Mouse (Mus musculus) macrophage (primary cell): ENCODE data around the gene Smc3. TPM values are rescaled to one million over a fixed set of nuclear protein-coding genes. Genes with fewer than 3 reads are reported as not detected.

Experiments
- H3K27ac ChIP-seq: fragments of 350-480 bp; formaldehyde crosslinking; 2 replicates; pipeline ENCODE4 v1.9.0; 2021
- H3K36me3 ChIP-seq: fragments of 350-480 bp; formaldehyde crosslinking; 2 replicates; pipeline ENCODE4 v1.9.0; 2021; ENCODE audit errors: inconsistent target
- H3K4me3 ChIP-seq: fragments of 350-480 bp; formaldehyde crosslinking; 2 replicates; pipeline ENCODE4 v1.9.0; 2021; ENCODE audit errors: inconsistent target
- H3K79me2 ChIP-seq: fragments of 350-480 bp; formaldehyde crosslinking; 2 replicates; pipeline ENCODE4 v1.9.0; 2021; ENCODE audit errors: inconsistent target
- WGBS: methylation state at CpG from one replicate; pipeline ENCODE4 v1.1.7; 2026; ENCODE audit warnings: inconsistent platforms; ENCODE audit not compliant: missing documents; 5-methylcytosine and 5-hydroxymethylcytosine counted together
- polyA plus RNA-seq: library from polyadenylated mRNA; stranded (reverse); fragments of 250-400 nt; gene quantifications from 3 replicates; pipeline ENCODE4 v1.2.4, GENCODE M21; 2018; ENCODE audit warnings: inconsistent platforms

Smc3 gene
- polyA plus RNA-seq, 1 experiment from 2014 or later, result 35.2 TPM

DNA sequence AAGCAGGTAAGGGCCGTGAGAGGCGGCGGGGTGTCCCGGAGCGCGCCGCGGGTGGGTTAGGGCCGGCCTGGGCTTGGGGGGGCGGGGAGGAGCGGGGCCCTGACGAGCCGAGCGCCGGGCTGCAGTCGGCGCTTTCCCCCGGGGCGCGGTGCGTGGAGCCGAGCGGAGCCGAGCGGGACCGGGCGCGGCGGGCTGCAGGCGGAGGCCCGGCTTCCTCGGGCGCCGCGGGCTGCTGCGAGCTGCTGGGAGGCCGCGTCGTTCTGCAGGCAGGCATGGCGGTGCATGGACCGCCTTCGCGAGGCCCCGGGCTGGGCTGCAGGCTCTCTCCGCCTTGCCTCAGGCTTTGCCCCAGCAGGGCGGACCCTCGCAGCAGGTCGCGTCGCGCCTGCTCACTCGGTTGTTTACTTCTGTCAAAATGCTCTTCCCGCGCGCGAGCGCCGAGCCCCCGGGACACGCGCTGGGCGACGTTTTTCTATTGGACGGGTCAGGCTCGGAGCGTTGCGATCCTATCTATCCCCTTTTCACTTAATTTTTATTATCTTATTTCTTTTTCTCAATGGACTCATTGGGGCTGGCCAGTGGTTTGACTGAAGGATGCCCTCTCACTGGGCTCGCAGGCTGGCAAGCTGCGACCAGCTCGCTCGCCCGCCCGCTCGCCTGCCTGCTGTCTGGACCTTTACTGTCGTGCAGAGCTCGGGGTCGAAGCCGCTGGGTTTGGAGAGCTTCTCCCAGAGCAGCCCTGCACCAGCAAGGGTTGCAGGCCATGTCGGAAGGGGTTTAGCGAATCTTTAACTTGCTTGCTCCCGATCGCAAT is 558 bp downstream of the Smc3 start:
- H3K4me3 ChIP-seq, result peak overlapping the region; percentile 51
- no peaks in the 10 kb centered on the region for H3K36me3 ChIP-seq
- peaks cover 51% of the 10 kb centered on the region for H3K79me2 ChIP-seq
- WGBS, result under 1% methylated on average over 76 of the region's 82 CpGs
- H3K27ac ChIP-seq, result no peak overlapping the region

DNA sequence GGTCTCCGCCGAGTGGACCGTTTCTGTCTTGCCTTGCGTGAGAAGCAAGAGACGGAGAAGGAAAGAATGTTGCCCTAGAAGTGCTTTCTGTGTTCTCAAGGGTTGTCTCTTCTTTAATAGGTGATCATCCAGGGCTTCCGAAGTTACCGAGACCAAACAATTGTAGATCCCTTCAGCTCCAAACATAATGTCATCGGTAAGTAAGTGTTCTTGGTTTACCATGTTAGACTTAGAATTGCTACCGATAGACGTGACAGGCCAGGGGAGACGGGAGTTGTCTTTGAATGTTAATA is 1.1 kb downstream of the Smc3 start:
- no peak overlapping the region for H3K27ac ChIP-seq
- peaks cover 56% of the 10 kb centered on the region for H3K79me2 ChIP-seq
- H3K4me3 ChIP-seq, result peak overlapping the region; percentile 51
- WGBS, result 12% methylated on average over 11 of the region's 11 CpGs
- H3K36me3 ChIP-seq, result no peaks in the 10 kb centered on the region

DNA sequence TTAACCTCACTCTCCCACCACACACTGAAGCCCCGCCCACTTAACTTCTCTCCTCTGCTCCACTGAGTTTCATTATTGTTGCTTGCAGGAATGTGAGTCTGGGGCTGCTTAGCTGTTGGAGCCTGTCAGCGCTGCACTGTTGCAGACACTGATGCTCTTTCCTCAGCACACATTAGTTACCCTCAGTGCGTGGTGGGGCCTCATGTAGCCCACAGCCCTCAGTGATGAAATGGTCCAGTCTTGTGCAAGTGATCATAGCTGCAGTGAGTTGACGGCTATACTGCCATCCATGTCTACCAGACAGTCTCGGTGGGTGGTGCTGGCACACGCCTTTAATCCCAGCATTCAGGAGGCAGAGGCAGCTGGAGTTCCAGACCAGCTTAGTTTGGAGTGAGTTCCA is 8.7 kb downstream of the Smc3 start:
- Histone ChIP-seq H3K27ac (no peak overlapping the region), H3K4me3 (no peak overlapping the region), H3K79me2 (peaks cover 100% of the 10 kb centered on the region), H3K36me3 (no peaks in the 10 kb centered on the region)
- WGBS, result 86% methylated on average over 6 of the region's 6 CpGs

DNA sequence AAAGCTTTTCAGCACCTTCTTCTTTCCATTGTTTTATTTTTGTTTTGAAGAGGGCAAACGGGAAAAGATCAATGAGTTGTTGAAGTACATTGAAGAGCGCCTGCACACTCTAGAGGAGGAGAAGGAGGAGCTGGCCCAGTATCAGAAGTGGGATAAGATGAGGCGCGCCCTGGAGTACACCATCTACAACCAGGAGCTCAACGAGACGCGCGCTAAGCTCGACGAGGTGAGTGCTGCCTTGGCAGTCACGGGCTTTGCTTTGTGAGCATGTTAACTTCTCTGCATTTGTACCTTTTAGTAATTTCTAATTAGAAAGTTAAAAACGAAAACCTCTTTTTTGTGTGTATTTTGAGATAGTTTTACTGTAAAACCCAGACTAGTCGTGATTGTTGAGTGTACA is 21.5 kb downstream of the Smc3 start:
- WGBS, result 93% methylated on average over 13 of the region's 13 CpGs

DNA sequence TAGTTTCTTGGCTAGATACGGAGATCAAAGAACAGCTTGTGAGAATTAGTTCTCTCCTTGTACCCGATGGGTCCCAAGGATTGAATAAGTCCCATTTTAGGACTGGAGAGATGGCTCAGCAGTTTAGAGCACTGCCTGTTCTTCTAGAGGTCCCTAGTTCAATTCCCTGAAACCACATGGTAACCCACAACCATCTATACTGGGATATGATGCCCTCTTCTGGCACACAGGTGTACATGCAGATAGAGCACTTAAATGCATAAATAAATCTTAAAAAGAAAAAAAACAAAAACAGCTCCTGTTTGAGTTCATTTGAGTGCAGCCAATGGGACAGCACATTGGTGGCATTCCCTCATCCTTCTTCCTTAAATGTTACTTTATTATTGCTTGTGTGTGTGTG is 37.8 kb downstream of the Smc3 start:
- no peak overlapping the region for H3K4me3 ChIP-seq
- no peaks in the 10 kb centered on the region for H3K79me2 ChIP-seq
- 96% methylated on average over 2 of the region's 2 CpGs for WGBS
- H3K27ac ChIP-seq, result no peak overlapping the region
- H3K36me3 ChIP-seq, result peaks cover 50% of the 10 kb centered on the region

More for the DNA sequence above, 21.5 kb downstream of the Smc3 start:
- H3K36me3 ChIP-seq, result peaks cover 58% of the 10 kb centered on the region
- no peak overlapping the region for H3K27ac ChIP-seq
- H3K79me2 ChIP-seq, result peaks cover 9% of the 10 kb centered on the region; the same call in 1 of the 2 replicates
- no peak overlapping the region for H3K4me3 ChIP-seq

DNA sequence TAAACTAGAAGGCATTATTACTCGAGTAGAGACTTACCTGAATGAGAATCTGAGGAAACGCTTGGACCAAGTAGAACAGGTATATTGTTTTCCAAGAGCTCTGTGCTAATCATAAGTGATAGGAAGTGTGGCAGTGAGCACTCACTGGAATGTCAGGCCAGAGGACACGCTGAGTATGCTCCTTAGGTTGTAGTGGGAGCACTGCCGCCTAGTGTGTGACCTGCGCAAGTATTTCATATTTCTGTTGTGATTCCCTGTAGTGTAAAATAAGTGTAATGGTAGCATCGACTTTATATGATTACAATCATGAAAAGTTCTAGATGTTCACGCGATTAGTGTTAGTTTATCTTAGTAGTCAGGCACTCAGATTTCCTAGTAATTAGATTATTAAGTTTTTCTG is 38.5 kb downstream of the Smc3 start:
- no peaks in the 10 kb centered on the region for H3K79me2 ChIP-seq
- H3K36me3 ChIP-seq, result peaks cover 43% of the 10 kb centered on the region
- 95% methylated on average over 8 of the region's 8 CpGs for WGBS
- no peak overlapping the region for H3K27ac ChIP-seq
- no peak overlapping the region for H3K4me3 ChIP-seq

DNA sequence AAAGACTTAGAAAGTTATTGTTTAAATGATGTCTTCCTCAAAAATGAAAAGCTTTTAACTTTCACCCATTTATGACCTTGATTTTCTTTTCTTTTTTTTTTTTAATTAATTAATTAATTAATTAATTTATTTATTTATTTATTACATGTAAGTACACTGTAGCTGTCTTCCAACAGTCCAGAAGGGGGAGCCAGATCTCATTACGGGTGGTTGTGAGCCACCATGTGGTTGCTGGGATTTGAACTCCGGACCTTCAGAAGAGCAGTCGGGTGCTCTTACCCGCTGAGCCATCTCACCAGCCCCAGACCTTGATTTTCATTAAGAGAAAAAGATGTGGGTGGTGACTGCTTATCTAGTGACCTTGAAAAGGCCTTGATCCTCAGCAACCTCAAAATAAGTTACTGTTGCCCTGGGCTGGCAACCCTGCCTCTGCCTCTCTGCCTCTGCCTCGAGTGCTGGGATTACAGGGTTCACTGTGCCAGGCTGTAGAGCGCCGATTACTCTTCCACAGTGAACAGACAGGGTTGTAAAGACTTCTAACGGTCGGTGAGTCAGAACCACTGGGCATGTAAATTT is 43.9 kb downstream of the Smc3 start:
- no peak overlapping the region for H3K4me3 ChIP-seq
- peaks cover 49% of the 10 kb centered on the region for H3K36me3 ChIP-seq
- WGBS, result 93% methylated on average over 8 of the region's 9 CpGs
- H3K27ac ChIP-seq, result no peak overlapping the region
- H3K79me2 ChIP-seq, result no peaks in the 10 kb centered on the region

DNA sequence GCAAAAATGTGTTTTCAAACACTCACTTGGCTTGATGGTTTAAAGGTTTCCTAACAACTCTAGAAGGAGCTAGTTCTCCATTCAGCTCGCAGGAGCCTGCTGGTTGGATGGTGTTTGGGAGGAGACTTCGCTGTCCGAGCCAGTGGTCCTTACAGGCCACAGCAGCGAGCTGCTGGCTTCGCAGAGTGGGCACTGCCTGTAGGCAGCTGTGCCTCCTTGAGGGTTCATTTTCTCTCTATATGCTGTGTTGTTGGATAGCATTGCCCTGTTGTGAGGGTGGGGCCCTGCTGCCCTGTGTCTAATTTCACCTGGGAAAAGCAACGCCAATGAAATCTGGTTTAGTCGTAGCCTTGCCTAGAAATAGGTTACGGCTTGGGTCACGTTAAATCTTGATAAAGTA is 47.1 kb downstream of the Smc3 start:
- H3K4me3 ChIP-seq, result no peak overlapping the region
- no peak overlapping the region for H3K27ac ChIP-seq
- peaks cover 20% of the 10 kb centered on the region; the same call in 1 of the 2 replicates for H3K36me3 ChIP-seq
- WGBS, result 91% methylated on average over 7 of the region's 9 CpGs
- H3K79me2 ChIP-seq, result no peaks in the 10 kb centered on the region

DNA sequence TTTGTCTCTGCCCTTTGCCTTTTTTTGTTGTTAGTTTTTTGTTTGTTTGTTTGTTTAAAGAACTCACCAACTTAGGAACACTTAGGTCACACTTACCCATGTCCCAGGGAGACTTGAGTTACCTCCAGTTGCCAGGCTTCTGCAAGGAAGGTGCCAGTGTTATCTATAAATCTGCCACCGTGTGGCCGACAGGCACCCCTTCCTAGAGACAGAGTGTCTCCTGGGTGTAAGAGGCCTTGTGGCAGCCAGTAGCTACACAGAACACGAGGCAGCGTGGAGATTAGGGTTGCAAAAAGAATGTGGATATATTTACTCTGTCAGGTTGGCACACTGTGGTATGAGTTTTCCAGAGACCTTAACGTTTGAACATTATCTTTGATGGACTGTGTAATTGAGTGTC is 47.9 kb downstream of the Smc3 start:
- no peaks in the 10 kb centered on the region for H3K79me2 ChIP-seq
- H3K27ac ChIP-seq, result no peak overlapping the region
- H3K4me3 ChIP-seq, result no peak overlapping the region
- peaks cover 19% of the 10 kb centered on the region; the same call in 1 of the 2 replicates for H3K36me3 ChIP-seq
- WGBS, result 56% methylated on average over 5 of the region's 5 CpGs

DNA sequence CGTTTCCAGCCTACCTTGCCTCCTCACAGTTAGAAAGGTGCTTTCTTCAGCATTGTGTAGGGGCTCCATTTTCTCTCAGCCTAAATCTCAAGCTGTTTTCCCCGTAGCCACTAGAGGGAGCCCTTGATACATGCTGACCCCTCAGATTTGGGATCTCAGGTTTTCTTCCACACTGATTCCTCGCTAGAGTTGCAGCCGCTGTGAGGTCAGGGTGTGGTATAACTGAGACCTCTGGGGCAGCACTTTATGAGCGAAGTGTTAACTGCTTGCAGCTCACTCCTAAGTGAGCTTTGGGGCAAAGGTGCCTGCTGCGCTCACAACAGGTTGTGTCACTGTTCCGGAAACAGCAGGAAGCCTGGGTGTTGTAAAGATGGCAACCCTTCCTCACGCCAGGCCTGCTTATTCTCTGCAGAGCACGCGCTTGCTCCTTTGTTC is 48.6 kb downstream of the Smc3 start:
- H3K4me3 ChIP-seq, result no peak overlapping the region
- WGBS, result 42% methylated on average over 10 of the region's 10 CpGs
- H3K36me3 ChIP-seq, result peaks cover 19% of the 10 kb centered on the region; the same call in 1 of the 2 replicates
- H3K27ac ChIP-seq, result no peak overlapping the region
- H3K79me2 ChIP-seq, result no peaks in the 10 kb centered on the region

DNA sequence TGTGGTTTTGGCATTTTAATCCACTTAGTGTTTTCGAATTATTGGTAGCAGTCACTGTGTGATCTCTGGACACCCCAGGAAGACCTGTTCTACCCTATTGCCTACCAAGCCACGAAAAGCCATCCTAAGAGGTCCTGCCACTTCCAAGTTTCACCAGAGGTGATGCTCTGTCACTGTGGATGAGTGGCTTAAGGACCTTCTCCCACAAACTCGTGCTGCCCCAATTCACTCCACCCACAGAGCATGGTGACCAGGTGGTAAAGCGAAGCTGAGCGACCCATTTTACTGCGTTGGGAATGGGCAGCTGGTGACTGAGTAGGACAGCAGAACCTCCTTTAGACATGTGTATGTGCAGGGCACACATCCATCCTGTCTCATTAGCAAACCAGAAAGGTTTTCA is 49.2 kb downstream of the Smc3 start:
- H3K27ac ChIP-seq, result no peak overlapping the region
- 80% methylated on average over 6 of the region's 6 CpGs for WGBS
- H3K4me3 ChIP-seq, result no peak overlapping the region
- peaks cover 19% of the 10 kb centered on the region; the same call in 1 of the 2 replicates for H3K36me3 ChIP-seq
- no peaks in the 10 kb centered on the region for H3K79me2 ChIP-seq

DNA sequence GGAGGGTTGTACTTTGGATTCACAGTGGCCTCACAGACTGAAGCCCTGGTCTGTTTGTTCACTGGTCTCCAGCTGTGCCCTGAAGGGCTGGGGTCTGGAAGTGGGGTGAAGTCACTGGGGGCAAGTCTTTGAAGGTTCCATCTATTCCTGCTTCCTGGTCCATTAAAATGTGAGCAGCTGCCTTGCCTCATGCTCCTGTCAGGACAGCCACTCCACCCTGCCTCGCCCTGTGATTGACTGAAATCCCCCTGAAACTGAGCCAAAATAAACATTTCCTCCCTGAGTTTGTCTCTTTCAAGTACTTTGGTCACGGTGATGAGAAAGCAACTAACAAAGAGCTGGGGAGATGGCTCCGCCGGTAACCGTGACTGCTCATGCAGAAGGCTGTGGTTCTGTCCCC is 49.6 kb downstream of the Smc3 start:
- 83% methylated on average over 5 of the region's 5 CpGs for WGBS
- Histone ChIP-seq H3K79me2 (no peaks in the 10 kb centered on the region), H3K27ac (no peak overlapping the region), H3K4me3 (no peak overlapping the region), H3K36me3 (peaks cover 19% of the 10 kb centered on the region; the same call in 1 of the 2 replicates)

DNA sequence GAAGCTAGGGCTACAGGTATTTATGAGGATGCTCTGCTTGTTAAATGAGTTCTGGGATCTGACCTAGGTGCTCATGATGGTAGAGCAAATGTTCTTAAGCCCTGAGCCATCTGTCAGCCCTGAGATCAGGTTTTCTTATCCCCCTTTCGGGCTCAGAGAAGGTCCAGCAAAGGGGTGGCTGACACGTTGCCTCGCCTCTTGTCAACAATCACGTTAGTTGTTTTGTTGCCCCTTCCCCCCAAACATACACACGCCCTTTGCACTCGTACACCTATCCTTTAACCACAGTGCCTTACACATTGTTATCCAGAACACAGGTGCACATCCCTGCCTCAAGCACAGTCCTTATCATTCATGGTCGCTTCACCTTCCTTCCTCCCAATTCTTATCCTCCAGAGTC is 50.7 kb downstream of the Smc3 start:
- Histone ChIP-seq H3K79me2 (no peaks in the 10 kb centered on the region), H3K4me3 (no peak overlapping the region), H3K27ac (no peak overlapping the region), H3K36me3 (peaks cover 10% of the 10 kb centered on the region; the same call in 1 of the 2 replicates)
- WGBS, result 85% methylated on average over 7 of the region's 7 CpGs

DNA sequence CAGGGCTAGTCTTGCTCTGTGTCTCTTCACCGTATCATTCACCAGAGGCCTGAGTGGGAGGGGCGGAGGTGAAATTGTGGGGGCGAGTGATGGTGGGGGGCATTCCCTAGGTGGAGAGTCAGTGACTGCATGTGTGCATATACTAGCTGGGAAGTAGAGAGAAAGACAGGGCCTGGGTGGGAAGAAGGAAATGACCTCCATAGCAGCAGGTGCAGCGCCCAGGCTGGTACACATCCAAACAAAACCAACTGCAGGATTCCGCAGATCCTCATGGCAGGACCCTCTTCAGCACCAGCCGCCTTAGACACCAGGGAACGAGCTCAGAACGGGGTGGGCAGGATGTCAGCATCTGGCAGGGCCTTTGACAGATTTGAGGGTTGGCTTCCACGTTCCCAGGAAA is 52.1 kb downstream of the Smc3 start:
- WGBS, result 89% methylated on average over 8 of the region's 9 CpGs
- Histone ChIP-seq H3K27ac (no peak overlapping the region), H3K4me3 (no peak overlapping the region), H3K36me3 (0 out of 2 replicates have a peak, but pooled peaks cover 3% of the 10 kb centered on the region), H3K79me2 (no peaks in the 10 kb centered on the region)

DNA sequence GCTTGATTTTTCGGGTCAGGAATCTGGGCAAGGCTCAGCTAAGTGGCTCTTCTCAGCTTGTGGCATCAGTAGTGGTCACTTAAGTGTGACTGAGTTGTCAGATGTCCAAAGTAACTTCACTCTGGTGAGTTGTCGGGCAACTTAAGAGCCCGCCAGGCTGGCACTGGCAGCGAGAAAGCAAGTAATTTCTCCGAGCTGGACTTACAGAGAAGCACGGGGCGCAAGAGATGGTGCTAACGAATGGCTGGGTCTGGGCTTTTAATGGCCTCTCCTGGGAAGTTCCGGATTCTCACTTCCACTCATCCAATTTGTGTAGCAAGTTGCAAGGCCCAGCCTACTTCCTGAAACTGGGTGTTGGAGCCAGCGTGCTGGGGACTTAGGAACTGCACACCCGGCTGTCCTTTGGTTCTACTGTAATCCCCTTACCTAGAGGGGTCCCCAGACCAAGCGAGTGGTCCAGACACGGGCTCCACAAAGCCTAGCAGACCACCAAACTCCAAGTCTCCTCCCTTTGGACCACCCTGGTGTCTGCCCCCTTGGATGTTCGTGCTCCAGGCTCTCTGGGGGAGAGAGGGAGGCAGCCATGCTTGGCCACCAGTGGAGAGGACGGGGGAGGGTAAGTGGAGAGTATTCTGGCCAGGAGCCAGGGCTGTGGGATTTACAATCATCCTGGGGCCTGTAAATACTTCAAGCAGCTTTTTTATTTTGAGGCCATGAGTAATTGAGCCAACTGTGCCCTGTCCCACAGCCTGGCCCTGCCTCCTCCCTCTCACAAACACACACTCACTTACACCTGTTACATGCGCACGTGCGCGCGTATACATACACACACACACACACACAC is 53.6 kb downstream of the Smc3 start:
- no peak overlapping the region for H3K27ac ChIP-seq
- WGBS, result 81% methylated on average over 19 of the region's 20 CpGs
- no peaks in the 10 kb centered on the region for H3K36me3 ChIP-seq
- H3K79me2 ChIP-seq, result no peaks in the 10 kb centered on the region
- H3K4me3 ChIP-seq, result no peak overlapping the region
